Mouse (Mus musculus) layer of hippocampus, postnatal 36 days (tissue): Measurements from ENCODE around the gene Jade1. TPM values are rescaled to one million over a fixed set of nuclear protein-coding genes. Genes with fewer than 3 reads are reported as not detected.

Experiments used
- DNase-seq, 2 experiments: peaks; one replicate each; pipeline ENCODE4 v3.0.0; 2022
- total RNA-seq, 2 experiments: library from RNA; stranded (reverse); gene quantifications; 2 replicates each; pipeline ENCODE4 v1.2.3; 2021

The Jade1 gene
- total RNA-seq, 2 experiments from 2014 or later, result 26.5 to 29.1 TPM

DNA sequence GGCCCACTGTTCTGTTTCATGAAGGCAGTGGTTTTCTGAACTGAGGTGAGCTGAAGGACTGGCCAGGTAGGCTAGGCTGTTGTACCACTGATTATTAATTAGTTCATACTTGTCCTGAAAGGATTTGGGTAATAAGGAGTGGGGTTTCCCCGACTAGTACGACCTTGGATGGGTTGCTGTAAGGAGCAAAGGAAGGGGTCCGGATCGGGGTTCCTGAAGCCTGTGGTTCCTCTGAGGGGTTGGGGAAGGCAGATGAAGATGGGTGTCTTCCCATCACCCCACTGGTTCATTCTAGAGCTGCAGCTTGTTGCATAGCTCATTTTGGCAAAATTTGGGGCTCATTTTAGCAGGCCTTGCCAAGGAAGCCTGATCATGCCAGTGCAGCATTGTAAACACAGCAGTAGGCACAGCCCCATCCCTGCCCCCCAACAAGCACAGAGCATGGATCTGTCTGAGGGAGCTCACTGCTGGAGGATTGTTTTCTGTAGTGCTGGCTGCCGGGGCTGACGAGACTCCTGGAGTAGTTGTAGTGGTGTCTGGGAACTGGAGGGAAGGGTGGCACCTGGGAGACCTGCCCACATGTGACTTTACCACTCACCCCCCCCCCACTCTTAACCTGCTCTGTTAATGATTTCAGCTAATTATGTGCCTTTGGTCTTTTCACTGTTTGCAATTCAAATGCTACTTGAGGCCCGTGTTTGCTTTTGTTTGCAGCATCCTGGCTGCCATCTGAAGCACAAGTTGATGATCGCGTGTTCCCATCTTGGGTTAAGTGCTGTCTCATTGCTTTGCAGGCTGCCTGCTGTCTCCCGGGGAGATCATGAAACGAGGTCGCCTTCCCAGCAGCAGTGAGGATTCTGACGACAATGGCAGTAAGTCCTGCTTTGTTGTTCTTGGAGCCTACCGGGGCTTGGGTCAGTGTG lies 25.1 kb downstream of the Jade1 start:
- peak; percentile 51 to 64 for DNase-seq

GRCm38 (mm10) chr3:41581436-41581835 lies 25.9 kb downstream of the Jade1 start:
- no peak for DNase-seq

DNA sequence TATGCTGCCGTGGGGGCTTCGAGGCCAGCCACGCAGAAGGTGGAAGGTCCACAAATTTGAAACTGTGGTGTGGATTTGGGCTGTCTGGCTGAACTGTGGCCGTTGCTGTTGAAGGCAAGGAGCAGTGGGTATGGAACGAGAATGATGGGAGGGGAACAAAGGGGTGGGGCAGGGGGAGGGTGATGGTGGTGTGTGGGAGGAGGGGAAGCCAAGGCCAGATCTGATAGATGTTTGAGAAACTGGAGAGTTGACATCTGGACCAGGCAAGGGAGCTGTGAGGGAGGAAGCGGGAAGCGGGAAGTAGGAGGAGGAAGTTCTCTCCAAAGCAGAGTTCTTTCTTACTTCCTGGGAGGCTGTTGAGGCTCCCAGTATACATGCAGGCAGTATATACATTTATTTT lies 26.7 kb downstream of the Jade1 start:
- no peak for DNase-seq

DNA sequence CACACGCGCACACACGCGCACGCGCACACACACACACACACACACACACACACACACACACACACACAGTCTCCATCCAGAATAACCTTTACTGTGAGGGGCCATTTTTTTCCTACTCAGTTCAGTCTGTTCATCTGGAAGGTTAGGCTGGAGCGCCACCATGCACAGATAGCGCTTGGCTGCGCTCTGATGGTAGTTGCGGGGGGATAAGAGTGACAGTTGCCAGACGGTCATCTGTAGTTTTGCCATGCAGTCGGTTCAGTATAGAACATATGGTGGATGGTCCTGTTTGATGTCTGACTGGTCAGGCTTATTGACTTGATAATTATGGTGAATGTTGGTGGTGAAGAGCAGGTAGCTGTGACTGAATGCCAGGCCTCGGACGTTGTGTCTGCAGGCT lies 27.6 kb downstream of the Jade1 start:
- DNase-seq, result no peak

GRCm38 (mm10) chr3:41583621-41584020 lies 28.1 kb downstream of the Jade1 start:
- no peak for DNase-seq

DNA sequence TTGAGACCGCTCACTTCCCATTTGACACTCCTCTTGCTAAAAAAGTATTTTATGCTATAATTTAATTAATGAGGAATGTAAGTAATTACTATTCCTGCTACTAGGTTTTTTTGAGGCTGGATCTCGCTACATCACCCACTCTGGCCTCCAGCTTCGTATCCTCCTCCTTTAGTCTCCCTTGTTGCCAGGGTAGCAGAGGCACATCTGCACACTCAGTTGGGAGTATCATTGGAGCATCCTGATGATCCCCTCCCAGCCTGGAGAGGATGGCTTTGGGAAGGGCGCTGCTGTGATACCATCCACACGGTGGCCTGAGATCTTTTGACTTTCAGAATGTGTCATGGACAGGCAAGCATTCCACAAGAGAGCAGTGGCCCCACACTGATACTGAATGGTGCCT lies 30.0 kb downstream of the Jade1 start:
- no peak for DNase-seq

- DNase-seq, result no peak
Observed at GRCm38 (mm10) chr3:41586330-41586729, 30.8 kb downstream of the Jade1 start.

- DNase-seq, result no peak
Observed at GRCm38 (mm10) chr3:41586917-41587316, 31.4 kb downstream of the Jade1 start.

GRCm38 (mm10) chr3:41587588-41587987 lies 32.1 kb downstream of the Jade1 start:
- no peak for DNase-seq

- DNase-seq, result no peak
Observed at GRCm38 (mm10) chr3:41588495-41588894, 33.0 kb downstream of the Jade1 start.

GRCm38 (mm10) chr3:41589246-41589914 lies 33.8 kb downstream of the Jade1 start:
- DNase-seq, result no peak

DNA sequence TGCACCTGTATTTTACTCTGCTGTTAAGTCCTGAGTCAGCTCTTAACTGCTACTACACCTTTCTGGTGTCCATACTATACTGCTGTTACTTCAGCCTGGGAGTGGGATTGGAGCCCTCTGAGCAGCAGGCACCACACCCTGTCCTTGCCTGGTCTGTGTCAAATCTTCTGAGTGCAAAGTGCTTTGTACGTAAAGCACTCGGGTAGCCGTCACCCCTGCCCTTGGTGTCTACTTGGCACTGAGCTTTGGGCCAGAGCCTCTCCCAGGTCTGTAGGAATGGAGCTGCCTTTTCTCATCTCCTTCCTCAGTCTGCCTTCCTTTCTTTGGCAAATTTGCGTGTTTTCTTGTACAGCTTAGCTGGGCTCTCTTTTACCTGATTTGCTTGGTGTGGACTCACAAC lies 34.5 kb downstream of the Jade1 start:
- DNase-seq, result no peak

- no peak for DNase-seq
Observed at GRCm38 (mm10) chr3:41590695-41591559, 35.4 kb downstream of the Jade1 start.

DNA sequence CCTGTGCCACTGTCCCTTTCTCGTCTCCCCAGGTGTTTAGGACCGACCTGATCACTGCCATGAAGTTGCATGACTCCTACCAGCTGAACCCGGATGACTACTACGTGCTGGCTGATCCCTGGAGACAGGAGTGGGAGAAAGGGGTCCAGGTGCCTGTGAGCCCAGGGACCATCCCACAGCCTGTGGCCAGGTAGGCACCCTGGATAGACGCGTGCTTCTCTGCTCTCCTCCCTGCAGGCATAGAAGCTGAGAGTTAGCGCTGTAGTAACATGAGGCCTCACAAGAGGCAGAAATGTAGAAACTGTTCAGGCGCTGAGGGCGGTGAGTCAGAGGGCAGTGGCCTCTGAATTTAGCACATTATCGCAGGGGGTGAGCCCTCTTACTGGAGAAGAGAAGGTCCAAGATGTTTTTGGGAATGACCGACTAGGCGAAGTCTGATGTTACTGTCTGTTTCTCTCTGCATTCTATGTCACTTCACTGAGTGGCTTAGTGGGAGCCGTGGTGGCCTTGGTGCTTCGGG lies 36.2 kb downstream of the Jade1 start:
- DNase-seq, result no peak

- DNase-seq, result no peak
Observed at GRCm38 (mm10) chr3:41592805-41593204, 37.3 kb downstream of the Jade1 start.

DNA sequence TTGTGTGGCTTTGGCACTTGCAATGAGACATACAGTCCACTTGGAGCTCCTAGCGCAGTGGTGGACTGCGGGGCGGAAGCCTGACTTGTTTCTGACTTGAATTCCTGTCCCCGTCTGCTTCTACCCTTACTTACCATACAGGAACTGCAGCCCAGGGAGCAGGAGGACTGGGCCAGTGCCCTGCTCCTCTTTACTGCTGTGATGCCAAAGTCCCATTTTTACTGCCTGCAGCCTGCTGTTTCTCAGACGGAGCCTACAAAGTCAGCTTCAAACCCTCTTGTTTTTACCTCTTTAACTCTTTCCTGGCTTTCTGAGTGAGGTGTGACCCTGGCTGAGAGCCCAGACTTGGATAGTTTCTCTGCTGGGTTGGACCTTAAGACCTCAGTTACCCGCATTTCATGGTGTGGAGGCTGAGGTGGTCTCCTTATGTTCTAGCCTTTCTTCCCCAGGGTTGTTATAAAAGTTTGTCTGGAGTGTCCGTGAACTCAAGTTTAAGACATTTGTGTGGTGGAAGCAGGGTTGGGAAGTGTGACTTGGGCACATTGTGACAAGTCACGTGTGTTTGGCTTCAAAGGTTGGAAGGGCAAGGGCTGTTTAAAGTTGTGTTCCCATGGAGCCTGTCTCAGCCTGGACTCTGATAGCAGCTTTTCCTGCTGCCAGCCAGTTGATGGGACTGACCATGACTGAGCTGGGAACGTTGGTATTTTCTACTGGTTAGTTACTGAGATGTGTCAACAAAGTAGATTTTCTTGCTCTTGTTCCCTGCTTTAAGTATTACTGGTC lies 38.8 kb downstream of the Jade1 start:
- no peak for DNase-seq

- DNase-seq, result no peak
Observed at GRCm38 (mm10) chr3:41595010-41595409, 39.5 kb downstream of the Jade1 start.

DNA sequence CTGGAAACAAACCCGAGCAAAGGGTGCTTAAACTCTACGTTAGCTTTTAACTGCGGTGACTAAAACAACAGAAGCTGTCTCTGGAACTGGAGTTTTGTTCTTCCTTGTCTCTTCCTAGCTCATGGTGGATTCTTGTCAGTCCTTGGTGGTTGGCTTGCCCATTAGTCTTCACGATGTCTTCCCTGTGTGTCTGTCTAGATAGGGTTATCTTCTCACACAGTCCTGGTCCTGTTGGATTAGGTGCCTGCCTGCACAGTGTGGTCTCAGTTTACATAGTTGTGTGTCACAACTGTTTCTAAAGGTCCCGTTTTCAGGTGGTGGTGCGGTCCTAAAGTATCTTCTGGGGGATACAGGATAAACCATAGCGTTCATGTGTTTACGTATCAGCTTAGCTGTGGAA lies 41.5 kb downstream of the Jade1 start:
- DNase-seq, result no peak

DNA sequence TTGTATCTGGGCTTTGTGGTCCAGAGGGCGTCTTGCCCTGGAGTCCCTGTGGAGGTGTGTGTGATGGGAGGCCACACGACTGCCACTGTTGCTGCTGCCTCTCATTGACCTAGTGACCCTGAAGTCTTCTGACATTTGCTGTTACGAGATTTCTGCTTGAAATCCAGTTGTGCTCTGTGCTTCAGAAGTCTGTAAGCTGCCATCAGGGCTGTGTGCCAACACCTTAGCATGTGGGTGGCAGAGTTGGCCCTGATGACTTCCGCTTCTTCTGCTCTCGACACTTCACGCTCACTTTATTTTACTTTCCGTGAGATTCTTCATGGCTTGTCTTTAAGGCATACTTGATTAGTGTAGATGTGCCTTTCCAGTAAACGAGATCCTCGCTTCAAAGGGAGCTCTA lies 42.9 kb downstream of the Jade1 start:
- no peak for DNase-seq

DNA sequence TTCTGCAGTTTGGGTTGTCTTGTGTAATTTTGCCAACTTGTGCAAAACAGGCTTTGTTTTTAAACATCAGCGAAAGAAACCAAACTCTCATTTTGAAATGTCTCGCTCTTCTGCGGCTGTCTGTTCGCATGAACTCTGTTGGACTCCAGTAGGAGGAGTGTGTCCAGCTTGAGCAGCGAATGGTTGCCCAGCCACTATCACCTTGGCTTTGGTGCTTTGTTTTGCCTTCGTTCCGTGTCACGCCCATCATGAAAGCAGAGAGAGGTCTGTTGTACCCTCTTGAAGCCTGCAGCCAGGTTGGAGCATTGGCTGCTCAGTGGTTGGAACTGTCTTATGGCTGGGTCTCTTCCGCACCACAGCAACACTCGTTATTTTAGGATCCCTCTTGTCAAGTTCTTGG lies 43.7 kb downstream of the Jade1 start:
- no peak for DNase-seq

DNA sequence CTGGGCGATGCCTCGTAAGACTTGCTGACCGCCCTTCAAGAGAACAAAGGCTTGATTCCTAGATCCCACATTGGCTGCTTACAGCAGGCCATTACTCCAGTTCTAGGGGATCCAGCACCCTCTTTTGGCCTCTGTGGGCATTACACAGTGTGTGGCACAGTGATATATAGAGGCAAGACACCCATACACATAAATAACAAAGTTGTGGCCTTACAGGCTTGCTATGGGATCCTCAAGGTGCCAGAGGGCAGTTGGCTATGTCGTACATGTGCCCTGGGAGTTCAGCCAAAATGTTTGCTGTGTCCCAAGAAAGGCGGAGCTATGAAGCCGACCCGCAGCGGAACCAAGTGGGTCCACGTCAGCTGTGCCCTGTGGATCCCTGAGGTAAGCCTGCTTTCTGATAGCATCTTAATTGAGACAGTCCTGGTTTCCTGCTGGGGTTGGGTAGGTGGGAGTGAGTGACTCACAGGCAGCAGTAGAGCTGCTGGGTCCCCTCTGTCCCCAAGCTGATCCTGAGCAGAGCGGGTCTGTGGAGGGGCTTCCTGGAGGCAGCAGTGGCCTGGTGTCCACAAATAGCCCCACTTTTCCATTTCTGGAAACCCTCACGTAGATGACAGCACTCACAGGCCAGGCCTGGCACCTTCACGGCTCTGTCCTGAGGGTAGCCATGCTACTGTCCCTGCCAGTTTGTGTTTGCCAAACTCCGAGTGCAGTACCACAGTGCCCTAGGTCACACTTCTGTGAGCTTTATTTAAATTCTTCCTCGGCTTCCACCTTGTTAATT lies 44.5 kb downstream of the Jade1 start:
- no peak for DNase-seq
